ENCODE assay signal across 10 mouse cellular contexts in genomic region chr4:150173281-150173680, GRCm38 (mm10). TPM values are rescaled to one million over a fixed set of nuclear protein-coding genes. Genes with fewer than 3 reads are reported as not detected.
DNase-seq lines count a peak whose midpoint lies in the region; ATAC-seq and TF ChIP-seq lines count a peak whose summit lies in the region.
"Had no signal": no experiment of that assay in that cellular context is flagged by ENCODE, and none has a peak within 500 bp of the region (broad histone marks: within the 10 kb centered on the region; RNA-seq: fewer than 3 reads in every experiment).

No protein-coding gene starts in this region.

- no peaks in the 10 kb centered on the region for H3K27me3 ChIP-seq in ES-Bruce4 (ENCODE audit: control insufficient read depth, insufficient read depth, low read length, poor library complexity, severe bottlenecking)
- H3K27me3 ChIP-seq in embryonic facial prominence, embryonic 10.5 days (replicated peaks; ENCODE audit: low read depth, poor library complexity, severe bottlenecking): no peaks in the 10 kb centered on the region

- DNase-seq in left cerebral cortex, adult 18-20 months (ENCODE audit: low spot score in 2 of 2): peak; percentile 47 to 58
- DNase-seq in left cerebral cortex, adult 11 months (ENCODE audit: low spot score): no peak
- peak; percentile 14 for DNase-seq in adrenal gland, adult 2 months
- peak; percentile 44 for DNase-seq in embryonic facial prominence, embryonic 10.5 days (ENCODE audit: low spot score)
- DNase-seq in left cerebral cortex, postnatal 25 days (ENCODE audit: low spot score in 2 of 2): peak; percentile 35 to 38
- DNase-seq in gastrocnemius, postnatal 14 days: no peak

- peaks cover 1% of the 10 kb centered on the region for H3K4me1 ChIP-seq in ES-Bruce4 (ENCODE audit: control insufficient read depth, insufficient read depth, low read length)
- peaks cover 26% of the 10 kb centered on the region for H3K4me1 ChIP-seq in embryonic facial prominence, embryonic 10.5 days

- no peak overlapping the region for H3K27ac ChIP-seq in ES-Bruce4 (ENCODE audit: insufficient read depth, low read length)
- H3K27ac ChIP-seq in embryonic facial prominence, embryonic 10.5 days (replicated peaks): no peak overlapping the region
- H3K27ac ChIP-seq: macrophage had no signal

- ATAC-seq in neutrophil, adult 5-6 weeks (ENCODE audit: extremely low read depth, insufficient number of reproducible peaks, low FRiP score, poor library complexity, severe bottlenecking): peak; percentile 42; the same call in 1 of the 2 replicates

- 0 out of 2 replicates have a peak overlapping the region, but pooled peaks have one; percentile 19 for H3K4me3 ChIP-seq in ES-Bruce4 (ENCODE audit: low read depth, low read length)
- no peak overlapping the region for H3K4me3 ChIP-seq in embryonic facial prominence, embryonic 10.5 days

- no peak for TF ChIP-seq EP300 in ES-Bruce4 (IDR thresholded peaks at IDR 0.05; ENCODE audit: insufficient read depth, low read depth, low read length)

- WGBS in embryonic facial prominence, embryonic 10.5 days: 60% methylated on average over 10 of the region's 10 CpGs

- H3K9ac ChIP-seq in ES-Bruce4 (ENCODE audit: low read depth, poor library complexity, severe bottlenecking): no peak overlapping the region

- TF ChIP-seq POLR2A in ES-Bruce4 (IDR thresholded peaks at IDR 0.05; ENCODE audit: insufficient read depth, low read length): no peak

- H3K36me3 ChIP-seq in ES-Bruce4 (ENCODE audit: control insufficient read depth, insufficient read depth, low read length, poor library complexity, severe bottlenecking): no peaks in the 10 kb centered on the region
- H3K36me3 ChIP-seq in embryonic facial prominence, embryonic 10.5 days (replicated peaks): no peaks in the 10 kb centered on the region

- intact Hi-C loops in left cerebral cortex, postnatal 25 days (cut with DNase I): loop anchor here (2.0 kb wide), 1 partner anchor 46 kb away; no protein-coding TSS in a partner anchor
- intact Hi-C loops in gastrocnemius, postnatal 14 days (cut with DNase I; ENCODE audit: low total_unique reads): loop anchor here (5.0 kb wide), 2 partner anchors 44 to 74 kb away; no protein-coding TSS in a partner anchor

- TF ChIP-seq CTCF in ES-Bruce4 (IDR thresholded peaks at IDR 0.05; ENCODE audit: low read depth, low read length): peak; percentile 16

- no peaks in the 10 kb centered on the region for H3K9me3 ChIP-seq in ES-Bruce4 (replicated peaks; ENCODE audit: control insufficient read depth, insufficient read depth, low read length, poor library complexity, severe bottlenecking)
- H3K9me3 ChIP-seq in embryonic facial prominence, embryonic 10.5 days: no peaks in the 10 kb centered on the region

RNA-seq across cellular contexts. Expression of gene Slc2a7, which starts 24.5 kb away (rescaled TPM):
- total RNA-seq in left cerebral cortex, adult 18-20 months (2021): not detected
- not detected in 2 replicates for polyA plus RNA-seq in ES-Bruce4 (2011; ENCODE audit: insufficient read depth, insufficient read length, low read depth, missing spikeins)
- total RNA-seq in adrenal gland, adult 2 months (2021): not detected
- polyA plus RNA-seq in adrenal gland, adult 2 months (2012; rRNA removed): not detected in 2 replicates
- not detected in 2 replicates for polyA plus RNA-seq in embryonic facial prominence, embryonic 10.5 days (2016; fragmentation: Nextera tagmentation; extraction: Ambion mirVana)
- not detected for total RNA-seq in left cerebral cortex, postnatal 25 days (2021)
- total RNA-seq in neutrophil, adult 5-6 weeks (2017): not detected in 2 replicates
- total RNA-seq in gastrocnemius, postnatal 14 days (2021): not detected
- polyA plus RNA-seq: frontal cortex, adult 2 months; macrophage had no signal

RNA-seq across cellular contexts. Expression of gene Car6, which starts 27.9 kb away (rescaled TPM):
- not detected for total RNA-seq in left cerebral cortex, adult 18-20 months (2021)
- not detected in 2 replicates for polyA plus RNA-seq in ES-Bruce4 (2011; ENCODE audit: insufficient read depth, insufficient read length, low read depth, missing spikeins)
- 1 to 10 TPM in 1 of 2 experiments, under 1 TPM in 1; 0.31 to 2.5 TPM for total RNA-seq in adrenal gland, adult 2 months (2021)
- polyA plus RNA-seq in adrenal gland, adult 2 months (2012; rRNA removed): not detected in 2 replicates
- 0.27 TPM in 1 of 2 replicates, not detected in the other for polyA plus RNA-seq in embryonic facial prominence, embryonic 10.5 days (2016; fragmentation: Nextera tagmentation; extraction: Ambion mirVana)
- total RNA-seq in left cerebral cortex, postnatal 25 days (2021): not detected
- total RNA-seq in neutrophil, adult 5-6 weeks (2017): not detected in 2 replicates
- under 1 TPM in 1 of 2 experiments, not detected in 1; 0.29 TPM for total RNA-seq in gastrocnemius, postnatal 14 days (2021)
- polyA plus RNA-seq: frontal cortex, adult 2 months had no signal

RNA-seq across cellular contexts. Expression of gene Slc2a5, which starts 54.2 kb away (rescaled TPM):
- total RNA-seq in left cerebral cortex, adult 18-20 months (2021): 1 to 10 TPM; 7.3 to 8.2 TPM
- polyA plus RNA-seq in ES-Bruce4 (2011; ENCODE audit: insufficient read depth, insufficient read length, low read depth, missing spikeins): 2.2 TPM in 2 replicates
- 1 to 10 TPM in 1 of 2 experiments, under 1 TPM in 1; 0.90 to 9.9 TPM for total RNA-seq in adrenal gland, adult 2 months (2021)
- 8.9 and 10.5 TPM in 2 replicates for polyA plus RNA-seq in adrenal gland, adult 2 months (2012; rRNA removed)
- 1.4 and 1.7 TPM in 2 replicates for polyA plus RNA-seq in embryonic facial prominence, embryonic 10.5 days (2016; fragmentation: Nextera tagmentation; extraction: Ambion mirVana)
- total RNA-seq in left cerebral cortex, postnatal 25 days (2021): 1 to 10 TPM; 4.9 to 6.3 TPM
- total RNA-seq in neutrophil, adult 5-6 weeks (2017): not detected in 2 replicates
- total RNA-seq in gastrocnemius, postnatal 14 days (2021): under 1 TPM; 0.49 to 0.58 TPM

Comparison
In these comparisons a context has a peak if more than half of its experiments do, and no peak if none do; other contexts are left out.
1. DNase-seq: peak in left cerebral cortex, adult 18-20 months (2 of 2), adrenal gland, adult 2 months (single experiment), embryonic facial prominence, embryonic 10.5 days (single experiment) and left cerebral cortex, postnatal 25 days (2 of 2); none in left cerebral cortex, adult 11 months (single experiment) and gastrocnemius, postnatal 14 days (single experiment).